In the genomic region with DNA sequence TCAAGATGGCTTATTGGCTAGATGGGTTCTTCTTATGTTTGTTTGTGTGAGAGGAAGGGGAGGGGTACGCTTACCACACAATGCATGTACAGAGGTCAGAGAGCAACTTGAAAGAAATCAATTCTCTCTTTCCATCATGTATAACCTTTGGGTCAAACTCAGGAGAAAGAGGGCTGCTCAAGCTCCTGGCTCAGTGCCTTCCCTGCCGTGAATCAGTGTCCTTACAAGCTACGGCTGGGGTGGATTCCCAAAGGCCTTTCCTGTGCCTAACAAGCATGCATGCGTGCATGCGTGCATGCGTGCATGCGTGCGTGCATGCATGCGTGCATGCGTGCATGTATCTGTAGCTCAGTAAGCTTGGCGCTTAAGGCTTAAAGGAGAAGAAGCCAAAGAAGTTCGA, we compare ENCODE assay signal across 27 mouse cellular contexts. TPM values are rescaled to one million over a fixed set of nuclear protein-coding genes. Genes with fewer than 3 reads are reported as not detected.
A peak's percentile ranks its signal among the peaks of the same experiment; 100 is the strongest.
DNase-seq lines count a peak whose midpoint lies in the region; ATAC-seq and TF ChIP-seq lines count a peak whose summit lies in the region.
"Had no signal": no experiment of that assay in that cellular context is flagged by ENCODE, and none has a peak within 500 bp of the region (broad histone marks: within the 10 kb centered on the region; RNA-seq: fewer than 3 reads in every experiment).

No protein-coding gene starts in this region.

- no peaks in the 10 kb centered on the region for H3K9me3 ChIP-seq in hindbrain, embryonic 14.5 days (ENCODE audit: control insufficient read depth, low read length)
- no peaks in the 10 kb centered on the region for H3K9me3 ChIP-seq in hindbrain, embryonic 12.5 days (replicated peaks)
- no peaks in the 10 kb centered on the region for H3K9me3 ChIP-seq in liver, embryonic 12.5 days (replicated peaks)
- H3K9me3 ChIP-seq: kidney, embryonic 15.5 days had no signal

- no peak overlapping the region for H3K4me3 ChIP-seq in hindbrain, embryonic 14.5 days (replicated peaks; ENCODE audit: low read length)
- no peak overlapping the region for H3K4me3 ChIP-seq in hindbrain, embryonic 12.5 days
- no peak overlapping the region for H3K4me3 ChIP-seq in liver, adult 2 months (ENCODE audit: insufficient read depth, low read depth, low read length)
- no peak overlapping the region for H3K4me3 ChIP-seq in liver, embryonic 12.5 days
- H3K4me3 ChIP-seq in testis, adult 2 months (ENCODE audit: control insufficient read depth, low read depth, low read length): peak overlapping the region; percentile 10
- H3K4me3 ChIP-seq in olfactory bulb, adult 2 months (ENCODE audit: insufficient read depth, low read depth, low read length): 0 out of 2 replicates have a peak overlapping the region, but pooled peaks have one; percentile 7
- H3K4me3 ChIP-seq: erythroblast, embryonic 14.5 days; gastrocnemius, adult 2 months; kidney, embryonic 15.5 days had no signal

- H3K27me3 ChIP-seq in hindbrain, embryonic 14.5 days (ENCODE audit: control insufficient read depth, insufficient read depth, low read length): peaks cover 10% of the 10 kb centered on the region; the same call in 1 of the 2 replicates
- peaks cover 14% of the 10 kb centered on the region; the same call in 1 of the 2 replicates for H3K27me3 ChIP-seq in hindbrain, embryonic 12.5 days
- H3K27me3 ChIP-seq in liver, adult 2 months (ENCODE audit: control insufficient read depth, insufficient read depth, low read length): no peaks in the 10 kb centered on the region
- H3K27me3 ChIP-seq in liver, embryonic 12.5 days (replicated peaks): peaks cover 39% of the 10 kb centered on the region
- no peaks in the 10 kb centered on the region for H3K27me3 ChIP-seq in testis, adult 2 months (ENCODE audit: control insufficient read depth, insufficient read depth, low read length)

- peaks cover 8% of the 10 kb centered on the region; the same call in 1 of the 2 replicates for H3K4me1 ChIP-seq in hindbrain, embryonic 14.5 days (replicated peaks; ENCODE audit: control insufficient read depth, insufficient read depth, low read length)
- peaks cover 16% of the 10 kb centered on the region for H3K4me1 ChIP-seq in hindbrain, embryonic 12.5 days
- no peaks in the 10 kb centered on the region; the same call in 1 of the 2 replicates for H3K4me1 ChIP-seq in liver, adult 2 months (ENCODE audit: control insufficient read depth, insufficient read depth, low read length)
- H3K4me1 ChIP-seq in liver, embryonic 12.5 days: 0 out of 2 replicates have a peak, but pooled peaks cover 3% of the 10 kb centered on the region
- H3K4me1 ChIP-seq in testis, adult 2 months (ENCODE audit: control insufficient read depth, insufficient read depth, low read length): peaks cover 2% of the 10 kb centered on the region
- peaks cover 33% of the 10 kb centered on the region for H3K4me1 ChIP-seq in olfactory bulb, adult 2 months (ENCODE audit: control insufficient read depth, insufficient read depth, low read length)

- ATAC-seq in hindbrain, embryonic 14.5 days (ENCODE audit: low FRiP score): no peak
- no peak for ATAC-seq in hindbrain, embryonic 12.5 days (ENCODE audit: low FRiP score)
- no peak for ATAC-seq in liver, embryonic 12.5 days
- ATAC-seq: CD4-positive, CD25-positive, alpha-beta regulatory T cell, adult 4 months; forebrain, embryonic 16.5 days had no signal

- no peaks in the 10 kb centered on the region for H3K79me2 ChIP-seq in liver, adult 2 months (ENCODE audit: control insufficient read depth, insufficient read depth, low read length)

- 0 out of 2 replicates have a peak overlapping the region, but pooled peaks have one; percentile 2 for H3K4me2 ChIP-seq in hindbrain, embryonic 14.5 days (replicated peaks)
- H3K4me2 ChIP-seq in hindbrain, embryonic 12.5 days (replicated peaks): no peak overlapping the region
- no peak overlapping the region for H3K4me2 ChIP-seq in liver, embryonic 12.5 days
- H3K4me2 ChIP-seq: heart, embryonic 11.5 days; kidney, embryonic 15.5 days had no signal

- no peak for TF ChIP-seq POLR2A in liver, adult 2 months (IDR thresholded peaks at IDR 0.05; ENCODE audit: extremely low read depth, insufficient read depth, low read length)
- TF ChIP-seq POLR2A in testis, adult 2 months (IDR thresholded peaks at IDR 0.05; ENCODE audit: control insufficient read depth, low read depth, low read length): no peak
- no peak for TF ChIP-seq POLR2A in olfactory bulb, adult 2 months (IDR thresholded peaks at IDR 0.05; ENCODE audit: insufficient read depth, low read depth, low read length)

- no peaks in the 10 kb centered on the region for H3K36me3 ChIP-seq in hindbrain, embryonic 14.5 days (replicated peaks; ENCODE audit: control insufficient read depth, insufficient read depth)
- H3K36me3 ChIP-seq in hindbrain, embryonic 12.5 days: no peaks in the 10 kb centered on the region
- no peaks in the 10 kb centered on the region for H3K36me3 ChIP-seq in liver, adult 2 months (ENCODE audit: control insufficient read depth, insufficient read depth, low read length)
- H3K36me3 ChIP-seq in liver, embryonic 12.5 days: no peaks in the 10 kb centered on the region
- no peaks in the 10 kb centered on the region for H3K36me3 ChIP-seq in testis, adult 2 months (ENCODE audit: control insufficient read depth, insufficient read depth, low read length)
- H3K36me3 ChIP-seq: kidney, embryonic 15.5 days had no signal

- 82% methylated on average over 12 of the region's 12 CpGs for WGBS in hindbrain, embryonic 14.5 days
- WGBS in hindbrain, embryonic 12.5 days: 86% methylated on average over 12 of the region's 12 CpGs
- 74% methylated on average over 12 of the region's 12 CpGs for WGBS in liver, adult 2 months
- whole genome bisulfite sequencing in liver, embryonic 12.5 days (ENCODE audit: insufficient replicate concordance): 76% methylated on average over 12 of the region's 12 CpGs
- 86% methylated on average over 12 of the region's 12 CpGs for WGBS in olfactory bulb, adult 2 months

- H3K27ac ChIP-seq in hindbrain, embryonic 14.5 days: no peak overlapping the region
- no peak overlapping the region for H3K27ac ChIP-seq in hindbrain, embryonic 12.5 days
- H3K27ac ChIP-seq in liver, adult 2 months (replicated peaks; ENCODE audit: insufficient read depth, low read depth, low read length): no peak overlapping the region
- H3K27ac ChIP-seq in liver, embryonic 12.5 days: no peak overlapping the region
- H3K27ac ChIP-seq in testis, adult 2 months (ENCODE audit: control insufficient read depth, insufficient read depth, low read depth, low read length): peak overlapping the region; percentile 30; the same call in 1 of the 2 replicates
- 0 out of 2 replicates have a peak overlapping the region, but pooled peaks have one; percentile 26 for H3K27ac ChIP-seq in olfactory bulb, adult 2 months (ENCODE audit: insufficient read depth, low read depth, low read length)
- H3K27ac ChIP-seq: gastrocnemius, adult 2 months; kidney, embryonic 15.5 days had no signal

- no peak for DNase-seq in hindbrain, embryonic 14.5 days (ENCODE audit: low spot score)
- peak; percentile 21 for DNase-seq in liver, adult 2 months (ENCODE audit: extremely low read depth, low read depth, low spot score)
- no peak for DNase-seq in testis, postnatal 10 days (ENCODE audit: low spot score)
- DNase-seq in kidney, postnatal 25 days: no peak
- DNase-seq: cerebellum, adult 11-12 months; cerebellum, adult 9-11 months; gastrocnemius, adult 2 months; gastrocnemius, postnatal 36 days; heart, adult 18-20 months; heart, postnatal 36 days; kidney, adult 18-20 months; kidney, postnatal 36 days; left cerebral cortex, postnatal 4 days; lung, adult 2 months; lung, postnatal 14 days; right cerebral cortex, adult 18-20 months; right cerebral cortex, postnatal 4 days had no signal

- no peak for TF ChIP-seq CTCF in liver, adult 2 months (IDR thresholded peaks at IDR 0.05; ENCODE audit: low read depth, low read length)
- TF ChIP-seq CTCF in testis, adult 2 months (IDR thresholded peaks at IDR 0.05; ENCODE audit: control insufficient read depth, insufficient read depth, insufficient replicate concordance, low read depth, low read length): no peak; the same call in 1 of the 2 replicates
- TF ChIP-seq CTCF in olfactory bulb, adult 2 months (IDR thresholded peaks at IDR 0.05; ENCODE audit: insufficient read depth, low read depth, low read length): no peak

- no peak overlapping the region for H3K9ac ChIP-seq in hindbrain, embryonic 14.5 days
- H3K9ac ChIP-seq in hindbrain, embryonic 12.5 days: no peak overlapping the region
- H3K9ac ChIP-seq in liver, adult 2 months (ENCODE audit: low read depth, low read length): no peak overlapping the region
- no peak overlapping the region for H3K9ac ChIP-seq in liver, embryonic 12.5 days
- H3K9ac ChIP-seq: kidney, embryonic 15.5 days had no signal

RNA-seq across cellular contexts. Expression of a gene that starts 3.3 kb away (rescaled TPM):
- 51.7 and 64.2 TPM in 2 replicates for polyA plus RNA-seq in hindbrain, embryonic 14.5 days (2014; fragmentation: Nextera tagmentation; extraction: Ambion mirVana)
- 12.0 and 12.2 TPM in 2 replicates for polyA plus RNA-seq in hindbrain, embryonic 12.5 days (2016; fragmentation: Nextera tagmentation; extraction: Ambion mirVana)
- 9.8 and 37.1 TPM in 2 replicates for total RNA-seq in liver, adult 2 months (2014; rRNA removed)
- 13.1 and 27.6 TPM in 2 replicates for polyA plus RNA-seq in liver, adult 2 months (2012; rRNA removed)
- 15.3 and 17.3 TPM in 2 replicates for polyA plus RNA-seq in liver, embryonic 12.5 days (2016; fragmentation: Nextera tagmentation; extraction: Ambion mirVana)
- polyA plus RNA-seq in testis, adult 2 months (2012; rRNA removed): 19.6 and 25.6 TPM in 2 replicates
- not detected in 2 replicates for polyA plus RNA-seq in olfactory bulb, adult 2 months (2012; ENCODE audit: insufficient read depth, insufficient read length, low replicate concordance, missing spikeins)
- total RNA-seq: gastrocnemius, adult 2 months; gastrocnemius, postnatal 36 days; neutrophil, adult 5-6 weeks had no signal
- polyA plus RNA-seq: CD4-positive, CD25-positive, alpha-beta regulatory T cell, adult 4 months; erythroblast, embryonic 14.5 days had no signal

RNA-seq across cellular contexts. Expression of a gene that starts 22.2 kb away (rescaled TPM):
- 46.0 TPM in 2 replicates for polyA plus RNA-seq in hindbrain, embryonic 14.5 days (2014; fragmentation: Nextera tagmentation; extraction: Ambion mirVana)
- polyA plus RNA-seq in hindbrain, embryonic 12.5 days (2016; fragmentation: Nextera tagmentation; extraction: Ambion mirVana): 63.8 and 64.8 TPM in 2 replicates
- total RNA-seq in liver, adult 2 months (2014; rRNA removed): 43.9 and 46.5 TPM in 2 replicates
- 35.9 and 39.2 TPM in 2 replicates for polyA plus RNA-seq in liver, adult 2 months (2012; rRNA removed)
- 46.7 and 50.1 TPM in 2 replicates for polyA plus RNA-seq in liver, embryonic 12.5 days (2016; fragmentation: Nextera tagmentation; extraction: Ambion mirVana)
- 60.6 and 61.0 TPM in 2 replicates for polyA plus RNA-seq in testis, adult 2 months (2012; rRNA removed)
- not detected in 2 replicates for polyA plus RNA-seq in olfactory bulb, adult 2 months (2012; ENCODE audit: insufficient read depth, insufficient read length, low replicate concordance, missing spikeins)

RNA-seq across cellular contexts. Expression of a gene that starts 54.4 kb away (rescaled TPM):
- polyA plus RNA-seq in hindbrain, embryonic 14.5 days (2014; fragmentation: Nextera tagmentation; extraction: Ambion mirVana): 17.4 and 17.8 TPM in 2 replicates
- polyA plus RNA-seq in hindbrain, embryonic 12.5 days (2016; fragmentation: Nextera tagmentation; extraction: Ambion mirVana): 7.5 and 8.5 TPM in 2 replicates
- not detected in 2 replicates for total RNA-seq in liver, adult 2 months (2014; rRNA removed)
- polyA plus RNA-seq in liver, adult 2 months (2012; rRNA removed): 0.02 TPM in 1 of 2 replicates, not detected in the other
- polyA plus RNA-seq in liver, embryonic 12.5 days (2016; fragmentation: Nextera tagmentation; extraction: Ambion mirVana): 0.43 and 0.54 TPM in 2 replicates
- polyA plus RNA-seq in testis, adult 2 months (2012; rRNA removed): 38.0 and 38.2 TPM in 2 replicates
- polyA plus RNA-seq in olfactory bulb, adult 2 months (2012; ENCODE audit: insufficient read depth, insufficient read length, low replicate concordance, missing spikeins): not detected in 2 replicates
- total RNA-seq: neutrophil, adult 5-6 weeks had no signal
- polyA plus RNA-seq: CD4-positive, CD25-positive, alpha-beta regulatory T cell, adult 4 months had no signal

Comparison
In these comparisons a context has a peak if more than half of its experiments do, and no peak if none do; other contexts are left out.
1. H3K27ac ChIP-seq: peak in testis, adult 2 months (single experiment) and olfactory bulb, adult 2 months (single experiment); none in hindbrain, embryonic 14.5 days (single experiment), hindbrain, embryonic 12.5 days (single experiment), liver, adult 2 months (single experiment) and liver, embryonic 12.5 days (single experiment).
2. H3K4me3 ChIP-seq: peak in testis, adult 2 months (single experiment) and olfactory bulb, adult 2 months (single experiment); none in hindbrain, embryonic 14.5 days (single experiment), hindbrain, embryonic 12.5 days (single experiment), liver, adult 2 months (single experiment) and liver, embryonic 12.5 days (single experiment).